Mouse (Mus musculus) ES-Bruce4 (cell line): Measurements from ENCODE around the gene Sphk2.

Source experiments
- CTCF ChIP-seq: IDR thresholded peaks from one replicate; pipeline ENCODE4 v1.8.1; 2011; ENCODE audit warnings: low read depth, low read length
- EP300 ChIP-seq: IDR thresholded peaks from 2 replicates; pipeline ENCODE4 v1.6.1; 2011; ENCODE audit warnings: low read depth, low read length; ENCODE audit not compliant: insufficient read depth

DNA sequence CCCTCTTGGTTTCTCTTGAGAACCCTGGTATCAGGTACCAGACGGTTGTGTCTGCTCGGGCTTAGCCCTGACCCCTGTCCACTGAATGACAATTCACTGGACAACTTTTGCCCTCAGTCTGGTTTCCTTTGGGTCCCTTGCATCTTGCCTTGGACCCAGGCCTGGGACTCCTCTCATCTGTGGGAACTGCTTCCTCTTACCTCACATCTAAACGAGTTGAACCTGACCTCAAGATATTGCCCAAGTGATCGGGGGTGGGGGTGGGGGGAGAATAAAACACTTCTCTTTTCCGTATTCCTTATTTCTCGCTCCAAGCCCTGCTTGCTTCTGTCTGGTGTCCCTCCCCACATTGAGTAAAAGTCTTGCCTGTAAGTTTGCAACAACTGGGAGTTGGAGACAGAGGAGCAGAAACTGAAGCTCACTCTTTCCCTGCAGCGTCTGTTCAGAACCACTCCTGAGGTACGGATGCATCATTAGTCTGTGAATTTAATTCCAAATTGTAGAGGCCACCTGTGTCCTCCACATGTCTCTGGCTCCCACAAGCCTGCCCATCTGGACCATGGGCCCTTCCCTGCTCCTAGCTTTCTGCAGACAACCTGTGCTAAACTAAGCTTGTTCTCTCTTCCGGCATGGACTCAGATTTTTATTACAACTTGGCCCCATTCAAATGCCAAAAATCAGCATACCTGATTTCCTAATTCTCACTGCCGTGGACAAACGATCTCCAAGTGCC lies 56.9 kb downstream of the Sphk2 start:
- no peak for TF ChIP-seq CTCF
- no peak for TF ChIP-seq EP300
